Mouse (Mus musculus) thymus, adult 18-20 months (tissue): Measurements from ENCODE around the gene Prrg2.

Source experiments
- DNase-seq, 2 experiments: peaks; one replicate each; pipeline ENCODE4 v3.0.0; 2022; ENCODE audit warnings: mixed read lengths in 2 of 2

Prrg2 gene

DNA sequence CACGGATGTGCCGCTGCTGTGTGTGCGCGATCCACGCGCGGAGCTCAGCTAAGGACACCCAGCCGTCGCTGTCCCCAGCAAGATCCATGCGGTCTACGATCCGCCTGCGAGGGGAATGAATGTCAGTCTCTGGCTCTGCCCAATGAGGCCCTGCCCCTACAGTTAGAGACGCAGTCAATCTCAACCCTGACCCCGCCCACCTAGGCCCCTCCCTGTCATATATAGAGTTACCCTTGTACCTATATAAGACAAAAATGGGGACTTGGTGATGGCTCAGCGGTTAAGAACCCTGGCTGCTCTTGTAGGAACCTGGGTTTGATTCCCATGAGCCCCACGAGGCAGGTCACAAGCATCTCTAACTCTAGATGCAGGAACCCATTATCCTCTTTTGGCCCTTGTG lies 26.1 kb upstream of the Prrg2 start:
- DNase-seq: no peak

GRCm38 (mm10) chr7:45086084-45086483 lies 23.6 kb upstream of the Prrg2 start:
- no peak for DNase-seq

DNA sequence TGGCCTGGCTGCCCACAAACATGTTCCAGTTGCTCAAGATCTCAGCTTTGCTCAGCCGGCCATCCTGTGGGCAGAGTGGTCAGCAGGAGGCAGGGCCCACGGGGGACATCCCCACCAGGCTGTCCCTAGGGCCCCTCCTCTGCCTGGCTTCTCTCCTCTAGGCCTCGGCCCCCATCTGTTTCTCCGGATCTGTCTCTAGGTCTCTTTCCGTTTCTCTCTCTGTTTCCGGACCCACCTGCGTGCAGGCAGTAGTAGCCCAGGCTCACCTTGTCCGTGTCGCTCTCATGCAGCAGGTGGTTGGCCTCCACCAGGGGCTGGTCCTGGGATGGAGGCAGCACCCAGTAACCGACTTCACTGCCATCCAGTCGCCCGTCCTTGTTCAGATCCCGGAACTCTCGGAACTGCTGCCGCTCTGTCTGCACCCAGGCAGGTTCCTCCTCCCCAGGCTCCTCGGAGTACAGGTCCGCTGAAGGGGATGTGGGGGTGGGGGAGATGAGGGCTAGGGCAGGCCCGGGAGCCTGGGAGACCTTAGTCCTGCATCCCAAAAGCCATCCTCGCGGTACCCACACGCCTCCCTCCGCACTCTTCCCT lies 20.9 kb upstream of the Prrg2 start:
- no peak for DNase-seq

DNA sequence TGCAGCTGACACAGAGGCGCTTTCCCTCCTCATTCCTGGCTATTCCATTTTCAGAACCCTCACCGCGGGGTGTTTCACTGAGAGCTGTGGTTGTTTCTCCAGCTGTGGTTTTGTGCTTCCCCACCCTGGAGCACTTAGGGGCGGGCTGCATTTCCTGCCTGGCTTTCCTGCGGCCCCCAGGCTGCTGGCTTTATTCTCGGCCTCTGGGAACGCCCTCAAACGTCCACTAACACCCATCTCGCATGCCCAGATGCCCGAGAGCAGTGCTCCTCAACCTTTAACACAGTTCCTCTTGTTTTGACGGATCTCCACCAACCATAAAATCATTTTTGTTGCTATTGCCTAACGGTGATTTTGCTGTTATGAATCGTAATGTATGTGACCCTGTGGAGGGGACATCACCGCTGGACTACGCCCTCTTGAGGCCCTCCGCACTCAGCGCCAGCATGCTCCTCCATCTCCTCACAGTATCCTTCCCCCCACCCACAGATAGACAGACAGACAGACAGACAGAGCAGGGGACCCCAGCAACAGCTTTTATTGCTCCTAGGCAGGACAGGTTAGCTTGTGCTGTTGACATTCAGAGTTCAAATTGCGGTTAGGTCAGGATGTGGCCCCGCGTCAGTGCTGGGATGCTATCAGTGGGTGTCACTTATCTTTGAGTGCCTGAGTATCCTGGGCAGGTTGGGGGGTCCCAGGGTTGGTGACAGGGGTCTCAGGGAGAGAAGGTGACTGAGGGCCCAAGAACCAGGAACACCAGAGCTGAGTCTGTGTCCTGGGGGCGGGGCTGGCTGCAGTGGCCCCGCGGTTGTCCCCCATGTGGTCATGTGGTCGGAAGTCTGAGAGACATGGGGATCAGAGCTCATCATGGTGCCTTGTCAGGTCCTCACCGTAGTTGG lies 20.2 kb upstream of the Prrg2 start:
- peak; percentile 28 to 41 for DNase-seq

DNA sequence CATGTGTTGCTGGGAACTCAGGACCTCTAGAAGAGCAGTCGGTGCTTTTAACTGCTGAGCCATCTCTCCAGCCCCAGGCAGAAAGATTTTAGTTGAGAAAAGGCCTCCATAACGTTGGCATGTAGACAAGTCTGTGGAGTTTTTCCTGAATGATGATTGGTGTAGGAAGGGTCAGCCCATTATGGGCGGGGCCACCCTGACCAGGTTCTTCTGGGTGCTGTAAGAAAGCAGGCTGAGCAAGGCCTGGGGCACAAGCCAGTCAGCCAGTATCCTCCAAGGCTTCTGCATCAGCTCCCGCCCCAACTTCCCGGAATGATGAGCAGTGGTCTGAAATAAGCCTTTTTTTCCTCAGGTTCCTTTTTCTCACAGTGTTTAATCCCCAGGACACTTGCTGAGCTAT lies 18.5 kb upstream of the Prrg2 start:
- DNase-seq: no peak

DNA sequence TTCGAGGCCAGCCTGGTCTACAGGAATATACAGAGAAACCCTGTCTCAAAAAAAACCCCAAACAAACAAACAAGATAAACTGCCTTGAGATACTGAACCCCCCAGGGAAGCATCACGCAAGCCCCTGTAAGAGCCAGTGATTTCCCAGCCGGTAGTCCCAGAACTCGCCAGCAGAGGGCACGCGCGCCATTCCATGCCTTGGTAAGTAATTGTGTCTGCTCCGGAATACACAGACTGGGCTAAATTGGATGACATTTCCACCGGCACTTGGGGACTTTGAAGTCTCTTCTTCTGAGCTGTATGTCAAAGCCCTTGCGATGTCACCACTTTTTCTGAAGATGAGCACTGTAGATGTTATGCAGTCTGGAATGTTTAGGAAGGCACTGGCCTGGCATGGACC lies 17.4 kb upstream of the Prrg2 start:
- peak; percentile 80 to 83 for DNase-seq

DNA sequence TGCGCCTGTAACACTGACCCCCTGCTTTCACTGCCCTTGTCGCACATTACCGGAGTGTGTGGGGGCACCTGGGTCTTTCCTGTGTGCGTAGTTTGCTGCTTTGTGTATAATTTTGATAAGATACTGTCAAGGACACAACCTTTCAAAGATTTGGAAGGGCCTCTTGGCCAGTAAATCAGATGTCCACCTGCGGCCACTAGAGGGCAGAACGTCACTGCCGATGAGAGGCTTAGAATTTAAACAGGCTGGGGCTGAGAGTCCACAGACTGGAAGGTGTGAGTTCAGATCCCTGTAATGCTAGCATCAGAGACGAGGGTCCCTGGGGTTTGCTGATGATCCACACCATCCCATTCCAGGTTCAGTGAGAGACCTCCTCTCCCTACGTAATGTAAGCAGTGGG lies 16.0 kb upstream of the Prrg2 start:
- DNase-seq: peak in 1 of 2 experiments; percentile 47

GRCm38 (mm10) chr7:45077829-45078228 lies 15.4 kb upstream of the Prrg2 start:
- DNase-seq: no peak

DNA sequence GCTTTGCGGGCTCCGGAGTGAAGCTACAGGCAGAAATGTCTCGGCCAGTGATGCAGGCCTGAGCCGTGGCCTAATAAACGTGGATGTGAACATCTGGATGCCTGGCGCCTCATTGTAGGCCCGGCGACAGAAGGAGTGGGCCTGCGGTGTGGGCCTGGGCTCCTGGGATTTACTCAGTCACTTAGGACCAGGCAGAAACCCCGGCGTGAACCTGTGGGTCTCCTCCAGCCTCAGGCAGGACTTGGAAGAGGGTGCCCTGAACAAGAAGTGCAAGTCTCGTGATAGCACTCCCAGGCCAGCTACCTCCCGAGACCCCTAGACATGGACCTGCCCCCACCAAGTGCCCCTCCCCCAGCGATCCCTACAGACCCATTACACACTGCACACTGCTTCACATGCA lies 14.8 kb upstream of the Prrg2 start:
- no peak for DNase-seq

DNA sequence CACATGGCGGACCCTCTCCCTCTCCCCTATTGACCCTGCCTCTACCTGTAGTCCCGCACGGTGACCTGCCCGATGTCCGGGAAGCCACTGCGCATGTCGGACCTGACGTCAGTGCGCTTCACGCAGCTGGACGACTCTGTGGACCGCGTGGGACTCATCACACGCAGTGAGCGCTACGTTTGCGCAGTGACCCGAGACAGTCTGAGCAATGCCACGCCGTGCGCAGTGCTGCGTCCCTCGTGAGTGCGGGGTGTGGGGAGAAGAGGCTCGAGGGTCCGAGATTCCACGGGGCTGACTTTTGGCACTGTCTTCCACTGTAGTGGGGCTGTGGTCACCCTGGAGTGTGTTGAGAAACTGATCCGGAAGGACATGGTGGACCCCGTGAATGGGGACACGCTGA lies 14.0 kb upstream of the Prrg2 start:
- DNase-seq: no peak

GRCm38 (mm10) chr7:45075405-45075804 lies 12.9 kb upstream of the Prrg2 start:
- DNase-seq: no peak

GRCm38 (mm10) chr7:45073949-45074348 lies 11.5 kb upstream of the Prrg2 start:
- DNase-seq: no peak

DNA sequence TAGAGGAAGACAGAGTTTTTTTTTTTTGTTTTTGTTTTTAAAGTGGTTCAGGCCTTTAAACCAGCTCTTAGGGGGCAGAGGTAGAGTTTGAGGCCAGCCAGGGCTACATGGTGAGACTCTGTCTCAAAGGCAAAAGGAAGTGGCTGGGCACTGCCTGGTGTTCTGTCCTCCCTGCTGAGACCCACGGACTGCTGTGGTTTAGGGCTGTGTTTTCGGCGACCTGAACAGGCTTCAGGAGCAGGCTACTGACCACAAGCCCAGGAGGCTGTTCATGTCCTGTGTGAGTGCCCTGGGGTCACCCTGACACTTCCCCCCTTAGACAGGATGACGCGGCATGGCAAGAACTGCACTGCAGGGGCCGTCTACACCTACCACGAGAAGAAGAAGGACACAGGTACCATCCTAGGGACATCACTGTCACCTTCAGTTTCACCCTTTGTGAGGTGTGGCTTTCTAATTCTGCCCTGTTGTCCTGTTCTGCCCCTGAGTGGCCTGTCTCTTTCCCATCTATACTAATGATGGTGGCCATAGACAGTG lies 10.8 kb upstream of the Prrg2 start:
- no peak for DNase-seq

- no peak for DNase-seq
Measured at GRCm38 (mm10) chr7:45072230-45072629, 9.8 kb upstream of the Prrg2 start.

DNA sequence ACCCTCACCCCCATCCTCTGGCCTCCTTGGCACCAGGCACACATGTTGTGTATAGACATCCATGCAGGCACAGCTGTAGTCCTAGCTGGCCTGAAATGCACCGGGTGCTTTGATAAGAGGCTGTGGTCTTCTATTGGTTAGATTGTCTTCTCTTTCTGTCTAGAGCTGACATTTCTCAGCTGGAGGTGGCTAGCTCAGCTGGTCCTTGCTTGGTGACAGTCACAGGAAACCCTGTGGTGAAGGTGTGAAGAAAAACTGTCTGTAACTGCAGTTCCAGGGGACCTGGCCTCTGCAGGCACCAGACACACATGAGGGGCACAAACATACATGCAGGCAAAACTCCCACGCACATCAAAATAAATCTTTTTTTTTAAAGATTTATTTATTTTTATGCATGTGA lies 7.2 kb upstream of the Prrg2 start:
- no peak for DNase-seq

GRCm38 (mm10) chr7:45068000-45068318 lies 5.5 kb upstream of the Prrg2 start:
- DNase-seq: peak in 1 of 2 experiments; percentile 47

- DNase-seq: no peak
Measured at GRCm38 (mm10) chr7:45067190-45067999, 4.9 kb upstream of the Prrg2 start.

DNA sequence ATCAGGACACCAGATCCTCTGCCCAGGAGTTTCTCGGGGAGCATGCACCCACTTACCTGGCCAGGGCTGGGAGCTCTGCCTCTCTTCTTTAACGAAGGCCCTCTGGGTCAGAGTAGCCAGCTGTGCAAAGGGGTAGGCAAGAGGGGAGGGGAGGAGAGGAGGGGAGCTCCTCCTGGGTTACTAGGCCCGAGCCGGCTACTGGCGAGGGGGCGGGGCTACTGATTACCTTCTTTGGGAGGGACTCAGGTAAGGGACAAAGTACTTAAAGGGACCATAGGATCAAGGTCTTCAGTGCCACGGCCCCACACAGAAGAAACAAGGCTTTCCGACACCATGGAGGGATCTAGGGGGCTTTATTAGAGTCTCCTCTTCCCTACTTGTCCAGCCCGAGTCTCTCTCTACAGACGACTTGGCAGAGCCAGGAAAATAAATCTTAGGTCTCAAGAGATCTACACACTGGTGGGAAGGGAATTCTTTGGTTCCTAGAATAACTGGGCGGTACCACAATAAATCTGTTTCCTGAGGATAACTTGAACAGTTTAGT lies 873 bp downstream of the Prrg2 start:
- peak in 1 of 2 experiments; percentile 46 for DNase-seq

- no peak for DNase-seq
Measured at GRCm38 (mm10) chr7:45060632-45061122, 1.8 kb downstream of the Prrg2 start.

GRCm38 (mm10) chr7:45058607-45059571 lies 3.6 kb downstream of the Prrg2 start:
- DNase-seq: no peak

GRCm38 (mm10) chr7:45056972-45057348 lies 5.5 kb downstream of the Prrg2 start:
- DNase-seq: no peak
